ENCODE assay signal across 8 mouse cellular contexts in the genomic region with DNA sequence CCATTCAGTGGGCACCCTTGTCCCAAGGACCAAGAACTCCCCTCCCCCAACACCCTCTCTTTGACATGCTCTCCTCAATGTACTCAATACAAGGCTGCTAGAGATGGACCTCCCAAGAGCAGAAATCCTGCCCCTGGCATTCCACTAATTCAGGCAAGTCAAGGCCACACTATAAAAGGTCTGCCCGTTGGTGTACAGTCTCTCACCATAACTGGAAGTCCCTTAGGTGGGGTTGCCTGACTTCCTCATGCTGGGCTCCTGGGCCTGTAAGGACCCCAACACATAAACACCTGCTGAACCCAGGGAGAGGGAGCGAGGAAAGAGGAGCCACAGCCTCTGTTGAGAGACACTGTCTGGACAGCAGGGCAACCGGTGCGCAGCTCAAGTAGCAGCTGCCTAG. TPM values are rescaled to one million over a fixed set of nuclear protein-coding genes. Genes with fewer than 3 reads are reported as not detected.
DNase-seq lines count a peak whose midpoint lies in the region; ATAC-seq and TF ChIP-seq lines count a peak whose summit lies in the region.
"Had no signal": no experiment of that assay in that cellular context is flagged by ENCODE, and none has a peak within 500 bp of the region (broad histone marks: within the 10 kb centered on the region; RNA-seq: fewer than 3 reads in every experiment).

No protein-coding gene starts in this region.

- 0 out of 2 replicates have a peak overlapping the region, but pooled peaks have one; percentile 83 for H3K9ac ChIP-seq in lung, embryonic 15.5 days
- peak overlapping the region; percentile 85 for H3K9ac ChIP-seq in forebrain, embryonic 13.5 days
- H3K9ac ChIP-seq in limb, embryonic 14.5 days (ENCODE audit: low read depth, low read length, severe bottlenecking): peak overlapping the region; percentile 81
- H3K9ac ChIP-seq in stomach, embryonic 14.5 days (replicated peaks; ENCODE audit: low read depth, low read length): no peak overlapping the region; the same call in 1 of the 2 replicates

- no peak for ATAC-seq in lung, embryonic 15.5 days (ENCODE audit: borderline replicate concordance, extremely low read depth, low FRiP score, low TSS enrichment)
- ATAC-seq in forebrain, embryonic 13.5 days: no peak
- no peak for ATAC-seq in limb, embryonic 14.5 days (ENCODE audit: low FRiP score, low read depth)
- no peak for ATAC-seq in stomach, embryonic 14.5 days (ENCODE audit: insufficient number of reproducible peaks, insufficient read depth, low FRiP score, low read depth)

- no peaks in the 10 kb centered on the region for H3K27me3 ChIP-seq in lung, embryonic 15.5 days
- no peaks in the 10 kb centered on the region for H3K27me3 ChIP-seq in forebrain, embryonic 13.5 days
- H3K27me3 ChIP-seq in limb, embryonic 14.5 days (ENCODE audit: control insufficient read depth, insufficient read depth, low read length): no peaks in the 10 kb centered on the region
- no peaks in the 10 kb centered on the region for H3K27me3 ChIP-seq in stomach, embryonic 14.5 days (ENCODE audit: control insufficient read depth, insufficient read depth, low read length)

- TF ChIP-seq POLR2A in limb, embryonic 14.5 days (IDR thresholded peaks at IDR 0.05; ENCODE audit: borderline replicate concordance, extremely low read depth, insufficient read depth, insufficient read length): no peak

- H3K4me3 ChIP-seq in lung, embryonic 15.5 days: peak overlapping the region; percentile 79
- peak overlapping the region; percentile 67 for H3K4me3 ChIP-seq in forebrain, embryonic 13.5 days
- no peak overlapping the region for H3K4me3 ChIP-seq in limb, embryonic 14.5 days (replicated peaks; ENCODE audit: low read length)
- H3K4me3 ChIP-seq in stomach, embryonic 14.5 days (ENCODE audit: low read depth, low read length): peak overlapping the region; percentile 57; the same call in 1 of the 2 replicates

- DNase-seq in lung, postnatal 10 days: no peak
- no peak for DNase-seq in limb, embryonic 14.5 days (ENCODE audit: low spot score)
- DNase-seq in adipocyte (ENCODE audit: low spot score): no peak
- DNase-seq in ovary, postnatal 14 days (ENCODE audit: low spot score): no peak

- no peak overlapping the region for H3K27ac ChIP-seq in lung, embryonic 15.5 days
- no peak overlapping the region for H3K27ac ChIP-seq in forebrain, embryonic 13.5 days
- H3K27ac ChIP-seq in limb, embryonic 14.5 days (replicated peaks; ENCODE audit: low read depth, low read length): no peak overlapping the region
- H3K27ac ChIP-seq in stomach, embryonic 14.5 days (ENCODE audit: low read length): no peak overlapping the region

- peaks cover 28% of the 10 kb centered on the region for H3K36me3 ChIP-seq in lung, embryonic 15.5 days
- H3K36me3 ChIP-seq in forebrain, embryonic 13.5 days (ENCODE audit: poor library complexity, severe bottlenecking): peaks cover 44% of the 10 kb centered on the region
- H3K36me3 ChIP-seq in limb, embryonic 14.5 days (ENCODE audit: control insufficient read depth, insufficient read depth, low read length): peaks cover 36% of the 10 kb centered on the region
- H3K36me3 ChIP-seq in stomach, embryonic 14.5 days (ENCODE audit: control insufficient read depth, insufficient read depth, low read length): peaks cover 26% of the 10 kb centered on the region

- 90% methylated on average over 4 of the region's 4 CpGs for WGBS in lung, embryonic 15.5 days
- 91% methylated on average over 4 of the region's 4 CpGs for WGBS in forebrain, embryonic 13.5 days
- 95% methylated on average over 4 of the region's 4 CpGs for WGBS in limb, embryonic 14.5 days
- WGBS in stomach, embryonic 14.5 days: 88% methylated on average over 4 of the region's 4 CpGs

- H3K9me3 ChIP-seq in lung, embryonic 15.5 days: no peaks in the 10 kb centered on the region
- H3K9me3 ChIP-seq in forebrain, embryonic 13.5 days (replicated peaks): 0 out of 2 replicates have a peak, but pooled peaks cover under 1% of the 10 kb centered on the region
- H3K9me3 ChIP-seq in limb, embryonic 14.5 days (ENCODE audit: control insufficient read depth, low read length): no peaks in the 10 kb centered on the region
- no peaks in the 10 kb centered on the region for H3K9me3 ChIP-seq in stomach, embryonic 14.5 days (ENCODE audit: control insufficient read depth, low read depth, low read length)

- H3K4me2 ChIP-seq in lung, embryonic 15.5 days: peak overlapping the region; percentile 81
- H3K4me2 ChIP-seq in forebrain, embryonic 13.5 days: peak overlapping the region; percentile 95
- peak overlapping the region; percentile 79 for H3K4me2 ChIP-seq in limb, embryonic 14.5 days (replicated peaks; ENCODE audit: low read depth, low read length, severe bottlenecking)
- peak overlapping the region; percentile 86; the same call in 1 of the 2 replicates for H3K4me2 ChIP-seq in stomach, embryonic 14.5 days (replicated peaks; ENCODE audit: low read depth, low read length)

- peaks cover 9% of the 10 kb centered on the region for H3K4me1 ChIP-seq in lung, embryonic 15.5 days
- H3K4me1 ChIP-seq in forebrain, embryonic 13.5 days: peaks cover 12% of the 10 kb centered on the region
- H3K4me1 ChIP-seq in limb, embryonic 14.5 days (ENCODE audit: control insufficient read depth, insufficient read depth, low read length): peaks cover 8% of the 10 kb centered on the region
- peaks cover 7% of the 10 kb centered on the region; the same call in 1 of the 2 replicates for H3K4me1 ChIP-seq in stomach, embryonic 14.5 days (ENCODE audit: control insufficient read depth, insufficient read depth, low read length)

RNA-seq across cellular contexts. Expression of a gene that starts 1.3 kb away (rescaled TPM):
- polyA plus RNA-seq in lung, embryonic 15.5 days (2015; fragmentation: Nextera tagmentation; extraction: Ambion mirVana): 10.0 and 10.6 TPM in 2 replicates
- 15.2 and 16.8 TPM in 2 replicates for polyA plus RNA-seq in forebrain, embryonic 13.5 days (2015; fragmentation: Nextera tagmentation; extraction: Ambion mirVana)
- 18.4 and 28.4 TPM in 2 replicates for polyA plus RNA-seq in limb, embryonic 14.5 days (2012; rRNA removed)
- polyA plus RNA-seq in limb, embryonic 14.5 days (2014; fragmentation: Nextera tagmentation; extraction: Ambion mirVana): 11.3 and 13.0 TPM in 2 replicates
- polyA plus RNA-seq in stomach, embryonic 14.5 days (2014; fragmentation: Nextera tagmentation; extraction: Ambion mirVana): 10.5 and 11.4 TPM in 2 replicates

RNA-seq across cellular contexts. Expression of a gene that starts 8.8 kb away (rescaled TPM):
- polyA plus RNA-seq in lung, embryonic 15.5 days (2015; fragmentation: Nextera tagmentation; extraction: Ambion mirVana): 0.08 TPM in 1 of 2 replicates, not detected in the other
- polyA plus RNA-seq in forebrain, embryonic 13.5 days (2015; fragmentation: Nextera tagmentation; extraction: Ambion mirVana): not detected in 2 replicates
- polyA plus RNA-seq in limb, embryonic 14.5 days (2012; rRNA removed): 0.38 and 0.41 TPM in 2 replicates
- 0.10 TPM in 1 of 2 replicates, not detected in the other for polyA plus RNA-seq in limb, embryonic 14.5 days (2014; fragmentation: Nextera tagmentation; extraction: Ambion mirVana)
- not detected in 2 replicates for polyA plus RNA-seq in stomach, embryonic 14.5 days (2014; fragmentation: Nextera tagmentation; extraction: Ambion mirVana)
- polyA plus RNA-seq: spleen, adult 2 months had no signal

RNA-seq across cellular contexts. Expression of a gene that starts 28.7 kb away (rescaled TPM):
- 1.1 and 1.4 TPM in 2 replicates for polyA plus RNA-seq in lung, embryonic 15.5 days (2015; fragmentation: Nextera tagmentation; extraction: Ambion mirVana)
- 0.19 and 0.62 TPM in 2 replicates for polyA plus RNA-seq in forebrain, embryonic 13.5 days (2015; fragmentation: Nextera tagmentation; extraction: Ambion mirVana)
- 0.04 and 0.06 TPM in 2 replicates for polyA plus RNA-seq in limb, embryonic 14.5 days (2012; rRNA removed)
- not detected in 2 replicates for polyA plus RNA-seq in limb, embryonic 14.5 days (2014; fragmentation: Nextera tagmentation; extraction: Ambion mirVana)
- 0.19 TPM in 1 of 2 replicates, not detected in the other for polyA plus RNA-seq in stomach, embryonic 14.5 days (2014; fragmentation: Nextera tagmentation; extraction: Ambion mirVana)
- polyA plus RNA-seq: spleen, adult 2 months had no signal

RNA-seq across cellular contexts. Expression of a gene that starts 28.8 kb away (rescaled TPM):
- 26.3 and 31.6 TPM in 2 replicates for polyA plus RNA-seq in lung, embryonic 15.5 days (2015; fragmentation: Nextera tagmentation; extraction: Ambion mirVana)
- polyA plus RNA-seq in forebrain, embryonic 13.5 days (2015; fragmentation: Nextera tagmentation; extraction: Ambion mirVana): 109 and 130 TPM in 2 replicates
- 15.5 and 17.2 TPM in 2 replicates for polyA plus RNA-seq in limb, embryonic 14.5 days (2012; rRNA removed)
- 31.3 and 34.2 TPM in 2 replicates for polyA plus RNA-seq in limb, embryonic 14.5 days (2014; fragmentation: Nextera tagmentation; extraction: Ambion mirVana)
- 35.7 and 37.3 TPM in 2 replicates for polyA plus RNA-seq in stomach, embryonic 14.5 days (2014; fragmentation: Nextera tagmentation; extraction: Ambion mirVana)

RNA-seq across cellular contexts. Expression of a gene that starts 31.7 kb away (rescaled TPM):
- 0.05 and 0.10 TPM in 2 replicates for polyA plus RNA-seq in lung, embryonic 15.5 days (2015; fragmentation: Nextera tagmentation; extraction: Ambion mirVana)
- polyA plus RNA-seq in forebrain, embryonic 13.5 days (2015; fragmentation: Nextera tagmentation; extraction: Ambion mirVana): 0.17 TPM in 1 of 2 replicates, not detected in the other
- 0.11 and 0.13 TPM in 2 replicates for polyA plus RNA-seq in limb, embryonic 14.5 days (2012; rRNA removed)
- polyA plus RNA-seq in limb, embryonic 14.5 days (2014; fragmentation: Nextera tagmentation; extraction: Ambion mirVana): 0.12 and 0.14 TPM in 2 replicates
- 0.23 and 0.31 TPM in 2 replicates for polyA plus RNA-seq in stomach, embryonic 14.5 days (2014; fragmentation: Nextera tagmentation; extraction: Ambion mirVana)
